Mouse (Mus musculus) CH12.LX (cell line): Measurements from ENCODE around the gene Gm12216.

Source experiments
- CHD2 ChIP-seq: IDR thresholded peaks from 2 replicates; pipeline ENCODE4 v1.6.1; 2011; ENCODE audit warnings: low read length, improper control_type of control experiment
- CTCF ChIP-seq, 2 experiments: IDR thresholded peaks in 1 of 2; conservative IDR thresholded peaks in 1 of 2; 2 replicates each; pipeline ENCODE4 v1.5.1; 2011 to 2012; ENCODE audit warnings: low read depth in 2 of 2, low read length in 2 of 2, improper control_type of control experiment in 1 of 2, inconsistent platforms in 1 of 2, mild to moderate bottlenecking in 1 of 2, moderate library complexity in 1 of 2
- GABPA ChIP-seq: IDR thresholded peaks from 2 replicates; pipeline ENCODE4 v1.6.1; 2012; ENCODE audit warnings: low read depth, low read length, improper control_type of control experiment, inconsistent platforms; ENCODE audit not compliant: insufficient replicate concordance
- RCOR1 ChIP-seq: conservative IDR thresholded peaks from 2 replicates; pipeline ENCODE4 v1.6.1; 2012; ENCODE audit warnings: low read depth, mild to moderate bottlenecking, inconsistent platforms, low read length, improper control_type of control experiment

GRCm38 (mm10) chr11:53800036-53800435 is 59.0 kb downstream of the Gm12216 start:
- TF ChIP-seq RCOR1: no peak
- no peak for TF ChIP-seq GABPA
- no peak for TF ChIP-seq CTCF (conservative IDR thresholded peaks at IDR 0.05 in 1 of 2, IDR thresholded peaks at IDR 0.05 in 1 of 2; ENCODE audit: low read depth in 2 of 2, low read length in 2 of 2)
- no peak for TF ChIP-seq CHD2
